Mouse (Mus musculus): Measurements from ENCODE around the gene Etnk1. TPM values are rescaled to one million over a fixed set of nuclear protein-coding genes. Genes with fewer than 3 reads are reported as not detected.

Etnk1 gene
- polyA plus RNA-seq, 1 experiment = 0.36 TPM

- Histone ChIP-seq H3K9me3 (ENCODE audit: control insufficient read depth, low read length) (no peaks in the 10 kb centered on the region), H3K27me3 (ENCODE audit: control insufficient read depth) (no peaks in the 10 kb centered on the region), H3K36me3 (ENCODE audit: control insufficient read depth) (peaks cover 68% of the 10 kb centered on the region), H3K4me1 (ENCODE audit: control insufficient read depth) (peaks cover 6% of the 10 kb centered on the region), H3K4me3 (replicated peaks) (no peak overlapping the region)
- TF ChIP-seq GATA1 (IDR thresholded peaks at IDR 0.05; ENCODE audit: low read length) (no peak), TAL1 (IDR thresholded peaks at IDR 0.05; ENCODE audit: low read length) (no peak)
Observed at GRCm38 (mm10) chr6:143174906-143175656, 8.1 kb downstream of the Etnk1 start.

- H3K4me3 ChIP-seq (replicated peaks) = no peak overlapping the region
- no peak for TF ChIP-seq GATA1 (IDR thresholded peaks at IDR 0.05; ENCODE audit: low read length)
- TF ChIP-seq TAL1 (IDR thresholded peaks at IDR 0.05; ENCODE audit: low read length) = no peak
Observed at GRCm38 (mm10) chr6:143176076-143176475, 9.1 kb downstream of the Etnk1 start.

GRCm38 (mm10) chr6:143176591-143176990 lies 9.6 kb downstream of the Etnk1 start:
- no peak overlapping the region for H3K4me3 ChIP-seq (replicated peaks)
- no peaks in the 10 kb centered on the region for H3K9me3 ChIP-seq (ENCODE audit: control insufficient read depth, low read length)
- peaks cover 2% of the 10 kb centered on the region; the same call in 1 of the 2 replicates for H3K4me1 ChIP-seq (ENCODE audit: control insufficient read depth)
- peaks cover 68% of the 10 kb centered on the region for H3K36me3 ChIP-seq (ENCODE audit: control insufficient read depth)
- no peaks in the 10 kb centered on the region for H3K27me3 ChIP-seq (ENCODE audit: control insufficient read depth)
- TF ChIP-seq TAL1 (IDR thresholded peaks at IDR 0.05; ENCODE audit: low read length) = no peak
- no peak for TF ChIP-seq GATA1 (IDR thresholded peaks at IDR 0.05; ENCODE audit: low read length)

More at GRCm38 (mm10) chr6:143176076-143176475, 9.1 kb downstream of the Etnk1 start:
- H3K36me3 ChIP-seq (ENCODE audit: control insufficient read depth) = peaks cover 69% of the 10 kb centered on the region
- no peaks in the 10 kb centered on the region for H3K9me3 ChIP-seq (ENCODE audit: control insufficient read depth, low read length)
- no peaks in the 10 kb centered on the region for H3K27me3 ChIP-seq (ENCODE audit: control insufficient read depth)
- H3K4me1 ChIP-seq (ENCODE audit: control insufficient read depth) = peaks cover 2% of the 10 kb centered on the region; the same call in 1 of the 2 replicates

DNA sequence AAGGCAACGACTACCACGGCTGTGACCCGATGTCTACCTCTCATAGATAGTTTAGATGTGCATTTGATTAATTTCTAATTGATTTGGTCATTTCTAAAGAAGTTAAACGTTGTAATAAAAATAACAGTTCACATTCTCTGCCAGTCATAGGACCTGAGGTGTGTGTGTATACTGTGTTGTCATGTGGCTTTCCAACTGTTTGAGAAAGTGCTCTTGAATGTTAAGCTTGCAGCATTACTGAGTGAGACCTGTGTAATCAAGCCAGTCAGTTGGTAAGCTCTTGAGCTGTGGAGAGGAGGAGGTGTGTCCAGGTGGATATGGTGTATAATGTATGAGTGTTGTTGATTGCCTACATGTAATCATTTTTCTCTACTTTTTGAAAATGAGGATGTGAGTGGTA lies 12.2 kb downstream of the Etnk1 start:
- peaks cover 72% of the 10 kb centered on the region for H3K36me3 ChIP-seq (ENCODE audit: control insufficient read depth)
- no peak for TF ChIP-seq TAL1 (IDR thresholded peaks at IDR 0.05; ENCODE audit: low read length)
- TF ChIP-seq GATA1 (IDR thresholded peaks at IDR 0.05; ENCODE audit: low read length) = no peak
- H3K27me3 ChIP-seq (ENCODE audit: control insufficient read depth) = no peaks in the 10 kb centered on the region
- no peaks in the 10 kb centered on the region for H3K9me3 ChIP-seq (ENCODE audit: control insufficient read depth, low read length)
- H3K4me3 ChIP-seq (replicated peaks) = no peak overlapping the region
- H3K4me1 ChIP-seq (ENCODE audit: control insufficient read depth) = peaks cover 2% of the 10 kb centered on the region; the same call in 1 of the 2 replicates

GRCm38 (mm10) chr6:143179733-143180132 lies 12.7 kb downstream of the Etnk1 start:
- Histone ChIP-seq H3K27me3 (ENCODE audit: control insufficient read depth) (no peaks in the 10 kb centered on the region), H3K4me1 (ENCODE audit: control insufficient read depth) (0 out of 2 replicates have a peak, but pooled peaks cover 2% of the 10 kb centered on the region), H3K4me3 (replicated peaks) (no peak overlapping the region), H3K9me3 (ENCODE audit: control insufficient read depth, low read length) (no peaks in the 10 kb centered on the region), H3K36me3 (ENCODE audit: control insufficient read depth) (peaks cover 76% of the 10 kb centered on the region)
- no peak for TF ChIP-seq TAL1 (IDR thresholded peaks at IDR 0.05; ENCODE audit: low read length)
- no peak for TF ChIP-seq GATA1 (IDR thresholded peaks at IDR 0.05; ENCODE audit: low read length)

GRCm38 (mm10) chr6:143180511-143180910 lies 13.5 kb downstream of the Etnk1 start:
- Histone ChIP-seq H3K4me1 (ENCODE audit: control insufficient read depth) (no peaks in the 10 kb centered on the region), H3K4me3 (replicated peaks) (no peak overlapping the region), H3K27me3 (ENCODE audit: control insufficient read depth) (no peaks in the 10 kb centered on the region), H3K9me3 (ENCODE audit: control insufficient read depth, low read length) (no peaks in the 10 kb centered on the region), H3K36me3 (ENCODE audit: control insufficient read depth) (peaks cover 82% of the 10 kb centered on the region)
- no peak for TF ChIP-seq GATA1 (IDR thresholded peaks at IDR 0.05; ENCODE audit: low read length)
- TF ChIP-seq TAL1 (IDR thresholded peaks at IDR 0.05; ENCODE audit: low read length) = no peak

DNA sequence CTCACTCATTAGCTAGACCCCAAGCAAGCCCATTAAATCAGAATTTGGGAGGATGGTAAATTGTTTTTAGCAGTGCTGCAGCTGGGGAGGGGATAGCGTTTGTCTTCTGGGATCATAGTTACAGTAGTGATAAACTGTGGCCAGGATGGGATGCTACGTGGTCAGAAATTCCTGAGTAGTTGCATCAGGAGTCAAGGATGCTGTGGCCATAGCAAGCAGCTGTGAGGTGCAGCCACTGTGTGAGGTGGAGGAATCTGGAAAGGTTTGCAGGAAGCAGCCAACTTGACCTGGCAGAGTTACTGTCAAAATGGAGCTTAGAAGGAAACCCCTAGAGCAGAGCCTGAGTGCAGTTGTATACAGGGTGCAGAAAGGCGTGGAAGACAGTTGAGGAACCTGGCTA lies 17.1 kb downstream of the Etnk1 start:
- Histone ChIP-seq H3K4me3 (replicated peaks) (no peak overlapping the region), H3K4me1 (ENCODE audit: control insufficient read depth) (no peaks in the 10 kb centered on the region), H3K9me3 (ENCODE audit: control insufficient read depth, low read length) (no peaks in the 10 kb centered on the region), H3K27me3 (ENCODE audit: control insufficient read depth) (no peaks in the 10 kb centered on the region), H3K36me3 (ENCODE audit: control insufficient read depth) (peaks cover 79% of the 10 kb centered on the region)
- TF ChIP-seq TAL1 (IDR thresholded peaks at IDR 0.05; ENCODE audit: low read length) (no peak), GATA1 (IDR thresholded peaks at IDR 0.05; ENCODE audit: low read length) (no peak)

- no peaks in the 10 kb centered on the region for H3K4me1 ChIP-seq (ENCODE audit: control insufficient read depth)
- H3K27me3 ChIP-seq (ENCODE audit: control insufficient read depth) = no peaks in the 10 kb centered on the region
- no peak overlapping the region for H3K4me3 ChIP-seq (replicated peaks)
- no peaks in the 10 kb centered on the region for H3K9me3 ChIP-seq (ENCODE audit: control insufficient read depth, low read length)
- TF ChIP-seq TAL1 (IDR thresholded peaks at IDR 0.05; ENCODE audit: low read length) (no peak), GATA1 (IDR thresholded peaks at IDR 0.05; ENCODE audit: low read length) (no peak)
- peaks cover 76% of the 10 kb centered on the region for H3K36me3 ChIP-seq (ENCODE audit: control insufficient read depth)
Observed at GRCm38 (mm10) chr6:143184745-143185144, 17.7 kb downstream of the Etnk1 start.

DNA sequence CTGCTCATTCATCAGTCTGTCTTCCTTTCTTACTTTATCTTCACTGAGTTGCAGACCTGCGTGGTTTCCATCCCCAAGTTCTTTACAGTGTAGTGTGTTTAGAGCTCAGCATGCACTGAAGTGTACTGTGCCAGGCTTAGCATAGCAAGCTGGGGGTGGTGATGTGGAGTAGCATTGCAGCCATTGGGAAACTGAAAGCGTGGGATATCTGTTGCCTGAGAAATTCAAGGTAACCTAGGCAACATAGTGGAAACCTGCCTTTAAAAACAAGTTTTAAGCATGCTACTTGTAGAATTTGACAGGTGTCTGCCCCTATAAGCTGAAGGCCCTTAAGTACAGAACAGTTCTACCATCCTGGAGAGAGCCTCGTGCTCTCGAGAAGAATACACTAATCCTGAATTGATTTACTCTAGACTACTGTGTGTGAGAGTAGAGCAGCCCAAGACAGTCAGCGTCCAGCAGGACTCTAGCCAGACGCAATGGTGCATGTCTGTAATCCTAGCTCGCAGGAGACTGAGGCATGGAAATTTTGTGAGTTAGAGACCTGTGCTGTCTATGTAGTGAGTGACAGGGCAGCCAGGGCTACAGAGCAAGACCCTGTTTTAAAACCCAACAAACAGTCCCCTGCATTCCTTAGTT lies 23.9 kb downstream of the Etnk1 start:
- Histone ChIP-seq H3K4me1 (ENCODE audit: control insufficient read depth) (no peaks in the 10 kb centered on the region), H3K27me3 (ENCODE audit: control insufficient read depth) (no peaks in the 10 kb centered on the region), H3K4me3 (replicated peaks) (no peak overlapping the region), H3K9me3 (ENCODE audit: control insufficient read depth, low read length) (no peaks in the 10 kb centered on the region), H3K36me3 (ENCODE audit: control insufficient read depth) (peaks cover 56% of the 10 kb centered on the region)
- TF ChIP-seq GATA1 (IDR thresholded peaks at IDR 0.05; ENCODE audit: low read length) = no peak
- no peak for TF ChIP-seq TAL1 (IDR thresholded peaks at IDR 0.05; ENCODE audit: low read length)

Data from erythroblast, embryonic 14.5 days (primary cell).